Mouse (Mus musculus) kidney, embryonic 14.5 days (tissue): Measurements from ENCODE around the gene Gm29427. TPM values are rescaled to one million over a fixed set of nuclear protein-coding genes. Genes with fewer than 3 reads are reported as not detected.
"Not testable (repeated sequence)": the region's sequence is repeated elsewhere in the genome, so short reads cannot be mapped to it uniquely, and the experiment has no call there.

Experiments used
- ATAC-seq: fragments of 200-750 bp; cut with Nextera tagmentation; 2 replicates; pipeline ENCODE4 v1.8.0; 2017; ENCODE audit warnings: moderate number of reproducible peaks, mild to moderate bottlenecking, moderate TSS enrichment, moderate library complexity; ENCODE audit not compliant: low FRiP score, low TSS enrichment
- H3K27ac ChIP-seq: fragments of 300-500 bp; sonication (generic); 2 replicates; pipeline ENCODE4 v1.5.1; 2014; ENCODE audit warnings: low read depth, mild to moderate bottlenecking, low read length, moderate library complexity, mixed read lengths
- H3K27me3 ChIP-seq: fragments of 300-500 bp; sonication (generic); 2 replicates; pipeline ENCODE4 v1.6.1; 2014; ENCODE audit warnings: mild to moderate bottlenecking, low read length; ENCODE audit not compliant: control insufficient read depth, insufficient read depth
- H3K36me3 ChIP-seq: fragments of 300-500 bp; sonication (generic); 2 replicates; pipeline ENCODE4 v1.6.1; 2014; ENCODE audit warnings: low read length, mixed read lengths; ENCODE audit not compliant: control insufficient read depth, insufficient read depth
- H3K4me1 ChIP-seq: fragments of 300-500 bp; sonication (generic); 2 replicates; pipeline ENCODE4 v1.6.1; 2014; ENCODE audit warnings: low read length, mixed read lengths; ENCODE audit not compliant: control insufficient read depth, insufficient read depth
- H3K4me2 ChIP-seq: fragments of 300-500 bp; sonication (generic); replicated peaks from 2 replicates; pipeline ENCODE4 v1.6.1; 2014; ENCODE audit warnings: low read depth, mild to moderate bottlenecking, low read length
- H3K4me3 ChIP-seq: fragments of 300-500 bp; sonication (generic); 2 replicates; pipeline ENCODE4 v1.5.1; 2014; ENCODE audit warnings: mild to moderate bottlenecking, low read length
- H3K9ac ChIP-seq: fragments of 300-500 bp; sonication (generic); 2 replicates; pipeline ENCODE4 v1.6.1; 2014; ENCODE audit warnings: low read depth, mild to moderate bottlenecking, low read length, moderate library complexity
- H3K9me3 ChIP-seq: fragments of 300-500 bp; sonication (generic); 2 replicates; pipeline ENCODE4 v1.6.1; 2016; ENCODE audit warnings: low read length; ENCODE audit not compliant: control insufficient read depth
- WGBS: fragments of 180-500 bp; shearing (Covaris S2); extraction: QIAGEN DNeasy Blood & Tissue Kit; methylation state at CpG from one replicate; pipeline ENCODE4 v1.1.7; 2014; 5-methylcytosine and 5-hydroxymethylcytosine counted together
- polyA plus RNA-seq: library from polyadenylated mRNA; unstranded; fragments of >200 nt; fragmentation: Nextera tagmentation; extraction: Ambion mirVana; gene quantifications from 2 replicates; pipeline ENCODE4 v1.2.1, GENCODE M21; 2014

The Gm29427 gene
- polyA plus RNA-seq, 1 experiment from 2014 or later, result not detected

- Histone ChIP-seq H3K36me3 (peaks cover 48% of the 10 kb centered on the region), H3K27me3 (no peaks in the 10 kb centered on the region), H3K4me3 (no peak overlapping the region), H3K27ac (no peak overlapping the region), H3K9me3 (no peaks in the 10 kb centered on the region), H3K4me1 (no peaks in the 10 kb centered on the region), H3K9ac (no peak overlapping the region), H3K4me2 (no peak overlapping the region)
- 96% methylated on average over 11 of the region's 11 CpGs for WGBS
- ATAC-seq, result no peak
Measured at GRCm38 (mm10) chr1:130701976-130702375, 13.6 kb downstream of the Gm29427 start.

- Histone ChIP-seq H3K27ac (no peak overlapping the region), H3K4me3 (no peak overlapping the region), H3K4me1 (no peaks in the 10 kb centered on the region), H3K9me3 (no peaks in the 10 kb centered on the region), H3K9ac (no peak overlapping the region), H3K36me3 (peaks cover 38% of the 10 kb centered on the region), H3K4me2 (no peak overlapping the region), H3K27me3 (no peaks in the 10 kb centered on the region)
- ATAC-seq, result no peak
- WGBS, result 93% methylated on average over 10 of the region's 10 CpGs
Measured at GRCm38 (mm10) chr1:130699937-130700633, 15.5 kb downstream of the Gm29427 start.

- H3K4me2 ChIP-seq, result no peak overlapping the region
- H3K9ac ChIP-seq, result no peak overlapping the region
- H3K27me3 ChIP-seq, result no peaks in the 10 kb centered on the region
- no peak overlapping the region for H3K27ac ChIP-seq
- H3K36me3 ChIP-seq, result peaks cover 36% of the 10 kb centered on the region
- no peaks in the 10 kb centered on the region for H3K9me3 ChIP-seq
- ATAC-seq, result no peak
- no peak overlapping the region for H3K4me3 ChIP-seq
- no peaks in the 10 kb centered on the region for H3K4me1 ChIP-seq
- WGBS, result 93% methylated on average over 5 of the region's 5 CpGs
Measured at GRCm38 (mm10) chr1:130698601-130699000, 17.0 kb downstream of the Gm29427 start.

- Histone ChIP-seq H3K4me3 (no peak overlapping the region), H3K4me2 (no peak overlapping the region), H3K27me3 (no peaks in the 10 kb centered on the region), H3K4me1 (no peaks in the 10 kb centered on the region), H3K27ac (no peak overlapping the region), H3K9me3 (no peaks in the 10 kb centered on the region), H3K9ac (no peak overlapping the region), H3K36me3 (no peaks in the 10 kb centered on the region)
- ATAC-seq, result no peak
- WGBS, result 75% methylated on average over 1 of the region's 1 CpGs
Measured at GRCm38 (mm10) chr1:130683905-130684304, 31.7 kb downstream of the Gm29427 start.

- no peak for ATAC-seq
- no peak overlapping the region for H3K27ac ChIP-seq
- no peaks in the 10 kb centered on the region for H3K36me3 ChIP-seq
- H3K4me2 ChIP-seq, result no peak overlapping the region
- no peak overlapping the region for H3K9ac ChIP-seq
- H3K4me3 ChIP-seq, result no peak overlapping the region
- no peaks in the 10 kb centered on the region for H3K9me3 ChIP-seq
- no peaks in the 10 kb centered on the region for H3K27me3 ChIP-seq
- WGBS, result 59% methylated on average over 6 of the region's 6 CpGs
- no peaks in the 10 kb centered on the region for H3K4me1 ChIP-seq
Measured at GRCm38 (mm10) chr1:130681656-130682413, 33.8 kb downstream of the Gm29427 start.

- Histone ChIP-seq H3K9me3 (no peaks in the 10 kb centered on the region), H3K36me3 (no peaks in the 10 kb centered on the region), H3K4me3 (no peak overlapping the region), H3K9ac (no peak overlapping the region), H3K4me2 (no peak overlapping the region), H3K27ac (no peak overlapping the region), H3K4me1 (no peaks in the 10 kb centered on the region), H3K27me3 (no peaks in the 10 kb centered on the region)
- ATAC-seq, result no peak
- 58% methylated on average over 2 of the region's 2 CpGs for WGBS
Measured at GRCm38 (mm10) chr1:130681075-130681474, 34.5 kb downstream of the Gm29427 start.

- H3K36me3 ChIP-seq, result no peaks in the 10 kb centered on the region
- H3K4me2 ChIP-seq, result no peak overlapping the region
- no peaks in the 10 kb centered on the region for H3K4me1 ChIP-seq
- 93% methylated on average over 2 of the region's 2 CpGs for WGBS
- no peak for ATAC-seq
- no peaks in the 10 kb centered on the region for H3K27me3 ChIP-seq
- no peak overlapping the region for H3K4me3 ChIP-seq
- no peak overlapping the region for H3K27ac ChIP-seq
- no peaks in the 10 kb centered on the region for H3K9me3 ChIP-seq
- H3K9ac ChIP-seq, result no peak overlapping the region
Measured at GRCm38 (mm10) chr1:130678551-130678950, 37.0 kb downstream of the Gm29427 start.

GRCm38 (mm10) chr1:130663576-130663975 lies 52.0 kb downstream of the Gm29427 start:
- WGBS, result 87% methylated on average over 5 of the region's 5 CpGs
- not testable (repeated sequence) for H3K9ac ChIP-seq, ATAC-seq, H3K4me3 ChIP-seq, H3K27me3 ChIP-seq, H3K36me3 ChIP-seq, H3K9me3 ChIP-seq, H3K27ac ChIP-seq, H3K4me1 ChIP-seq, H3K4me2 ChIP-seq

GRCm38 (mm10) chr1:130661454-130661853 lies 54.1 kb downstream of the Gm29427 start, which contains the start of gene C4bp:
Gene C4bp, minus strand, starts transcription at chr1:130661632.
- Histone ChIP-seq H3K9me3 (0 out of 2 replicates have a peak, but pooled peaks cover 3% of the 10 kb centered on the region), H3K4me1 (no peaks in the 10 kb centered on the region), H3K4me3 (no peak within 1 kb of the TSS), H3K4me2 (no peak within 1 kb of the TSS), H3K9ac (no peak within 1 kb of the TSS), H3K27me3 (no peaks in the 10 kb centered on the region), H3K36me3 (no peaks in the 10 kb centered on the region), H3K27ac (no peak within 1 kb of the TSS)
- ATAC-seq, result 0 out of 2 replicates have a peak, but pooled peaks have one; percentile 46
- 60% methylated on average over 3 of the region's 3 CpGs for WGBS
